Mouse (Mus musculus) midbrain, embryonic 10.5 days (tissue): ENCODE results near the gene Gpcpd1. TPM values are rescaled to one million over a fixed set of nuclear protein-coding genes. Genes with fewer than 3 reads are reported as not detected.

Source experiments
- polyA plus RNA-seq: library from polyadenylated mRNA; unstranded; fragments of >200 nt; fragmentation: Nextera tagmentation; extraction: Ambion mirVana; gene quantifications from 2 replicates; pipeline ENCODE4 v1.2.1, GENCODE M21; 2016

Gpcpd1 gene
- polyA plus RNA-seq, 1 experiment from 2014 or later, result 29.2 TPM

Other genes starting within 250 kb of the Gpcpd1 start
- 0.56 and 1.0 TPM in 2 replicates for gene Prokr2, start 202.3 kb downstream of the Gpcpd1 start, polyA plus RNA-seq
- gene Shld1, start 99.2 kb upstream of the Gpcpd1 start, polyA plus RNA-seq, result 16.4 and 20.4 TPM in 2 replicates
- gene Chgb, start 193.5 kb upstream of the Gpcpd1 start, polyA plus RNA-seq, result 6.2 and 17.8 TPM in 2 replicates
- 38.2 and 42.8 TPM in 2 replicates for gene Trmt6, start 228.3 kb upstream of the Gpcpd1 start, polyA plus RNA-seq
- 31.1 and 31.7 TPM in 2 replicates for gene Mcm8, start 228.4 kb upstream of the Gpcpd1 start, polyA plus RNA-seq